Mouse (Mus musculus) adrenal gland, adult (tissue): ENCODE measurements around the gene Hibch.
A peak's percentile ranks its signal among the peaks of the same experiment; 100 is the strongest.

Experiments used
- DNase-seq, 2 experiments: peaks; one replicate each; pipeline ENCODE4 v3.0.0; 2022 to 2023; ENCODE audit warnings: low spot score in 1 of 2; ENCODE audit not compliant: inconsistent age in 2 of 2

The Hibch gene

DNA sequence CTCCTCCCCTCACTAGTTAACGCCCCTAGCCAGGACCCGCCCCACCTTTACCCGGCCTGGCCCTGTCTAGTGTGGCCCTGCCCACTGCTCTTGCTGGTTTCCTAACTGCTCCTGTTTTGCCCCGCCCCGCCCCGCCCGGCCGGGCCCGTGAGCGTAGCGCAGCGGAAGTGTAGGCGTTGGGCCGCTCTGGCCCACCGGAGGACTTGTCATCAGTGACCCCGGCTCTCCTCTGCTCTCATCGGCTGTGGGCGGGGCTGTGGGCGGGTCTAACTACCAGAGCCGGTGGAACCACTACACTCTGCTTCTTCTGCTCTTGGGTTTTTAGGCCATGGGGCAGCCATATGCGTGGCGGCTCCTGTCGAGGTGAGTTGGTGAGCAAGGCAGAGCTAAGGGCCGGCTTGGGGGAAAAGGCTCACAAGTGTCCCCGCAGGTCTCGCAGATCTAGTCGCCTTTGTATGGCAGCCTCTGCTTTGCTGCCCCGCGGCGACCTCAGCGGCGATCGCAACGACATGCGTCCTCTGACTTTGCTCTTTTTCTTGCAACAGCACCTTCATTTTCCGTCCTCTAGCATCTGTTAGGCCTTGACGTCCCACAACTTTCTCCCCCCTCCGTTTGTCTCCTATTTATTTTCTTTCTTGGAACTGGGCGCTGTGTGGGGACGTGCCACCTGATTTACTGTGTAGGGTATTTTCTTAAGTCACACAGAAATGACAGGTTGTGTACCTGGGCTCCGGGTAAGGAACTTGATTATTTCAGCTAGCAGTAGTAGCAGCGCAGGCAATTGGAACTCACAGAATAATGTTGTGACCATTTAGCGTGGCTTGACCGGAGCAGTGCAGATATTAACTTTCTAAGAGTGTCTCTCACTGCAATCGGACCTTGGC is at the start of gene Hibch:
Hibch (plus strand) TSS at position 148 of the 884 bp plus-strand sequence.
- peak; percentile 100 for DNase-seq

DNA sequence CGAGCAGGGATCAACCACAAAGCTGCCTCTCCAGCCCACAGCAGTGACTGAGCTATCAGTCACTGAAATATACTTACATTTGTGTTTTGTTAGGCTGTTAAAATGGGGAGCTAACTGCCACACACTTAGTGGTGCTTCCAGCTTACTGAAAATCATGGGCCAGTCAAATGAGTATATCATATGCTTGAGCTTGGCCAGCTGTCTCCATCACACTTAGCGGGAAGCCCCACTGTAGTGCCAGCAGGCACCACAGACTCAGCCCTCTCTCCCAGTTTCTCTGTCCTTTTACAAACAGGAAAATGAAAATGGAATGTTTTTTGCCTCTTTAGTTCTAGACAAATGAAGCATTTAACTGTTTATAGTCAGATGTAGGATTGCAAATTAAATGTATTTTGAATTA is 48.8 kb upstream of the Hibch start:
- DNase-seq = no peak

- DNase-seq = peak; percentile 53 to 84
These were observed 45.5 kb upstream of the Hibch start for GRCm38 (mm10) chr1:52799056-52799726.

GRCm38 (mm10) chr1:52799772-52800171 is 45.0 kb upstream of the Hibch start:
- no peak for DNase-seq

DNA sequence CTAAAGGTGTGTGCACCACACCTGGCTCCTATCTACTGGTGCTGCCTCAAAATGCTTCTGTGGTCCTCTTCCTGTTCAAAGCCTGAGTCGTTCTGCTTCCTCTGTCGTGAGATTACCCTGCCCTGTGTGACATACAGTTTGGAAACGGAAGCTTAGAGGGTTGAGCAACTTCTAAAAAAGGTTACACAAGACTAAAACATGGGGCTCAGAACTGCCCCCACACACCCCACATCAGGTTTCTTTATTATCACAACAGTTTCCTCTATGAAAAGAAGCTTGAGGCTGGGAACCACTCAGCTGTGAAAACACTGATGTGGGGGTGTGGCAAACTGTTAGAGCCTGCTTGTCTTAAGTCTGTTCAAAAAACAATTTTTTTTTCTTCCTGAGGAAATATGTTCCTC is 44.4 kb upstream of the Hibch start:
- DNase-seq = peak in 1 of 2 experiments; percentile 57

DNA sequence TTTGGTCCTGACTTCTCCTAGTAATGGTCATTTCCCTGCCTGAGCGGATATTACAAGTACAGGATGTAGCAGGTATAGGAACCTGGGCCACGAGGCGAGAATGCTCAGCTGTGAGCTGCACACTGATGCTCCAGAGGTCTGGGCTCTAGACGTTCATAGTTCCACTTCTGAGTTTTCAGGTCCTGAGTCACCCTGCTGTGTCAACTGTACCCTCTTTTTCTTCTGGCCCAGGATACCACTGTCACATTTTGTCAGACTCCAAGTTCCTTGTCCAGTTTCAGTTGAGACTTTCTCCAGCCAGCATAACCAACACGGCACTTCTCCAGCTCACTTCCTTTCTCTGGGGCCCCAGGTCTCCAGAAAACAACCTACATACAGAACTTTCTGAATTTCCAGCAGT is 43.1 kb upstream of the Hibch start:
- DNase-seq = peak in 1 of 2 experiments; percentile 42

- peak in 1 of 2 experiments; percentile 73 for DNase-seq
These were observed 42.2 kb upstream of the Hibch start for GRCm38 (mm10) chr1:52802406-52802975.

- no peak for DNase-seq
These were observed 39.7 kb upstream of the Hibch start for GRCm38 (mm10) chr1:52805041-52805440.

- peak in 1 of 2 experiments; percentile 52 for DNase-seq
These were observed 36.3 kb upstream of the Hibch start for GRCm38 (mm10) chr1:52808456-52808855.

DNA sequence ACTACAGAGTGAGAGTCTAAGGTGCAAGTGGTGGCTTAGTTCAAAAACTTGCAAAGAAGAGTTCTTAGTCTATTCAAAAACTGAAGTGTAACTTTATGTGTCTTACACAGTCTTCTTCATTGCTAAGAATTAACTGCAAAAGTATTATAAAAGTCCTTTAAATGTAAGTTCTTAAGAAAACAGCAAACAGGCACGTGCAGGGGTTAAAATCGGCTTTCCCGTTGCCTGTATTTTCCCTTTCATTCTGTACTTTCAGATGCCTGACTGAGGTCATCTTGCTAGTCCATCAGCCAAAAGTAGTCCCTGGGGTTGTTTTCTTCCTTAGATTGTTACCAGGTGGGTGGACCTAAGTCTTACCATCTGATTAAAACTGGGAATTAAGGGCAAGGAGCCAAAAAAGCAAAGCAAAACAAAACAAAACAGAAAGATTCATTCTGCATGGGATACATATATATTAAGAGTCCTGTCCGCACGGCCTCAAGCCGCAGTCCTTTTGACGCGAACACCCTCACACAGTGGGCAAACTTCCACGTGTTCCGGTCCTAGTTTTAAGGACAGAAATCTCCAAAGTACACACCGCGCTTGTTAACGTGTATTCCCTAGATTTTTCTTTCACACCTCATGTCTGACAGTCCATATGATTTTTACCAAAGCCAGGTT is 28.4 kb upstream of the Hibch start:
- peak in 1 of 2 experiments; percentile 70 for DNase-seq

DNA sequence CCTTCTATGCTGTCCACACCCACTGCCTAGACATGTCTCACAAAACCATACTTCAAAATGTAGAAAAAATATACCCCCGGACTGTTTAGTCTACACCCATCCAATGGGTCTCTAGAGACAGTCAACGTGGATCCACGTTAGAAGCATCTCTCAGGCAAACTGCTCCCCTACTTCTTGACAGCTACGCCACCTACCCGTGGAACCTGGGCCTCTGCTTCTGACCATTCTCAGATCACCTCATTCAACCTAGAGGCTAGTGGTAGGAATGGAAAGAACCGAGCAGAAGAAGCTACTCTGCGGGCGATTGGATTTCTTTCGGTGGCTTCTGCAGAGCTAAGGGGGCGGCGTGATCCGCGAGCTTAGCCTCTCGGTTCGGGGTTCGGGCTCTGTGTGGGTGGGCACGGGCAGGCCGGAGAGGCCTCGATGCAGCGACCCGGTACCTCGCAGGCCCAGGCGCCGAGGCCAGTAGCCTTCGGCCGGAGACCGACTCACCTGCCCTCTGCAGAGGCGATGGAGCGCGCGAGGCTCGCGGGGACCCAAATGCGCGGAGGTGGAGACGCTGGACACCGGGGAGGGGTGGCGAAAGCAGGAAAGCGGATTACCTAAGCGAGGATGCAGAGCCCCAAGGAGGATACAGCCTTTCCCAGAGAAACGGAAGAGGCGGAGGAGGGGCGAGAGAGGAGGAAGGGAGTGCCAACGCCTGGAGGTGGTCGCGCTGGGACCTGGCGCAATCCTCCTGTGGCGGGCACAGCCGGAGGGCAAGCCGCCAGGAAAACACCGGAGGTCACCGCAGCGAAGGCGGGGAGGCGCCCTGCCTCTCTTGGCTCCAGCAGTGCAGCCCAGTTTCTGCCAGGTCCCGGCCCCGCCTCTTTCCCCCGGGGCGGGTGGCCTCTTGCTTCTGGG is 27.6 kb upstream of the Hibch start, which contains the start of gene Inpp1:
Inpp1 (minus strand) TSS at position 779 of the 903 bp plus-strand sequence.
- peak; percentile 90 to 97 for DNase-seq

- no peak for DNase-seq
These were observed 26.9 kb upstream of the Hibch start for GRCm38 (mm10) chr1:52817813-52818147.

GRCm38 (mm10) chr1:52839099-52839498 is 5.6 kb upstream of the Hibch start:
- DNase-seq = no peak

GRCm38 (mm10) chr1:52844354-52844753 is 375 bp upstream of the Hibch start:
- DNase-seq = no peak

DNA sequence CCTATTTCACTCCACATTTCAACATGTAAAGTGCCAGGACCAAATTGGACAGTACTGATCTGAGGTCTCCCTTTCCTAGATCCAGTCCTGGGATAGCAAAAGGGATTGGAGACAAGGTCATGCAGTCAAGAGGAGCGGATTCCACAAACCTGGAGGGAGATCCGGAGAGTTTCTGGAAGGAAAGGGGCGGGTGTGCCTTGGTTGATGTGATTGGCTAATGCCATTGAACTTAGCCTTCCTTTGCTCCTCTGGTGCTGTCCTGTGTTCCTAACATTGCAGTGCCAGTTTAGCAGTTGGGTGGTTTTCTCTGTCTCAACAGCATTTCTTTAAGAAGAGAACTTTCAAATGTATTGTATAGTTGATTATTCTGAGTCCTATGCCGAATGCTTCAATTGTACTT is 1.8 kb downstream of the Hibch start:
- DNase-seq = peak in 1 of 2 experiments; percentile 34

DNA sequence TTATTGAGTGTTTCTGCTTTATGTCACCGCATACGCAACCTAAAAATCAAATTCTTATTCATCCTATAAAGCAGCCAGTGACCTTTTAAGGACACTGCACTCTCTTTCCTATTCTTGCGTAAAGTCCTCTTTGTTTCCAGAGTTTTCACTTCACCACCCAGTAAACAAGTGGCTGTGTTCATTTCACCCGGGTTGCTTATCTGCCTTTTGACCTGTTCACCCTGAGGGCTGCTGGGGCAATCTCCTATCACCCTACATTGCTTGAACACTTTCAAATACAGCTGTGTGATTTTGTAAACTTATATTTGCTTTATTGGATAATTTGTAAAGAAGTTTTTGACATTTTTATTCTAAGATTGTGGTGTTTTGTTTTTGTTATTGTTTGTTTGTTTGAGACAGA is 4.7 kb downstream of the Hibch start:
- no peak for DNase-seq

- peak in 1 of 2 experiments; percentile 77 for DNase-seq
These were observed 9.3 kb downstream of the Hibch start for GRCm38 (mm10) chr1:52854029-52854428.

DNA sequence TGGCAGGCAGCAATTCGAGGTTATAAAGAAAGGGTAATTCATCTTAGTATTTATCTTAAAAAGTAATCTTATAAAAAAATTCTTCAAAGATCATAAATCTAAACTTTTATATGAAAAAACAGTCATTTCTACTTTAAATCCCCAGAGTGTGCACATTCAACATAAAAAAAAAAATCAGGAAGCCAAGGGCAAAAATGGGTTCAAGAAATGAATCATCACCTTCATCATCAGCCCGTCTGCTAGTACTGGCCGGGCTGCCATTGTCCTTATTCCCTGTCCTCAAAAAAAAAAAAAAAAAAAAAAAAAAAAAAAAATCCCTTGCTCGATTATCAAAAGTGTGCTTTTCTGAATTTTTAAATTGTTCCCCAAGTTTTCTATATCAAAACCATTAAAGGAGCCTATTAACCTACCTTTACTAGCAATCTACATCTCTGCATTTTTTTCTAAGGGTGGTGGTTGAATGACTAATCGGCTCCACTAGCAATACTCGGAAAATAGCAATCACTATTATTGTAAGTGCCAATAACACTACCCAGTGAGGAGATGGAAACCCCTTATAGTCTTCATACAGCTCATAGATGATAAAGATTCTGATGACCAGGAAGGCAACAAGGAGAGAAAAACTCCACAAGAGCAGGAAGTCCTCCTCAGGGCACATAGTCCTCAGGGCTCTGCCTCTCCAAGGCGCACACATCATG is 11.3 kb downstream of the Hibch start:
- DNase-seq = no peak

DNA sequence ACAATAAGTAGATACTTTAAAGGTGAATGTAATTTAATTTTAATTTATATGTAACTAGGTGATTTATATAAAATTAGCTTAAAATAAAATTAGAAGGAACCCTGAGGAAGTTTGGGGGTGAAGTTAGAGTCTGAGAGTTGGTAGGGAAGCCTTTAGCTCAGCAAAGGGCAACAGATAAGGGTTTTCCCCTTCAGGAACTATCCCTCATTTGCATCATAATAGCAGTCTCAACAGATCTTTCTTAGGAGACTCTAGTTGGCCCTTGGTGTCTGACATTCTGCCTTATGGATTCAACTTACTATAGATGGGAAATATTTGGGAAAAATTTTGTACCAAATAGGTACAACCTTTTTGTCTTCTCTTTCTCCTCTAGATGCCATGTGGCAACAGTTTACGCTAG is 19.5 kb downstream of the Hibch start:
- no peak for DNase-seq

GRCm38 (mm10) chr1:52866007-52866406 is 21.3 kb downstream of the Hibch start:
- DNase-seq = no peak
